ENCODE assay signal across 11 mouse cellular contexts in the genomic region with DNA sequence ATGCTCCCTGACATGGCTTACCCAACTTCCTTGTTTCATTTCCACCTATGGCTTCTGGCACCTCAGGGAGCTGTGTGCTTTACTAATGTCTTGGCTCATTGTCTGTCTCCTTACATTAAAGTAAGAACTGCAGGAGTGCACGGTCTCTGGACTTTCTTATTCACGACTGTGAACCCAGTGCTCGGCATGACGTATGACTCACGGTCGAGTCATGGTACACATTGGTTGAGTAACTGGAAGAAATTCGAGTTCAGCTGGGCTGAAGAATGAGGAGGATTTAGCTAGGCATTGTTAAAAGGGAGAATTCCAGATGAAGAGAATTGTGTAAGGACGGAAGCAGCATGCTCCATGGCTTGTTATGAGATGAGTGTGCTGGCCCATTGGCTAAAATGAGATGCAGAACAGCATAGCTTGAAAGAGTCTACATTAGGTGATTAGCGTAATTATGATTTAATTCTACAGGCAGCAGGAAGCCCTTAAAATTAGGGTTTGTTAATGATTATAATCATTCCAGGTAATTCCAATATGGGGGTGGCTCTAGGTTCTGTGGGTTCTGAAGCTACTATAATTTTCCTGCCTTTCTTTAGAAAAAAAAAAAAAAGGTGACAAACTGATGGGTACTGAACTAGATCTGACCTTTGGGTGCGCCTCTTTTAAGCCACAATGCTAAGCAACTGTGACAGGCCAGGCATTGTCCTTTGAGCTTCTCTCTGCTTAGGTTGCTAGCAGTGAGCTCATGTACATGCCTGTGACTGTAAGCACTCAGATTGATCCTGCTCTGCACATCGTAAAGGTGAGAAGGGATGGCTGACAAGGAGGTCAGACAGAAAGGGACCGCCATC.
DNase-seq lines count a peak whose midpoint lies in the region; ATAC-seq lines count a peak whose summit lies in the region.
"Had no signal": no experiment of that assay in that cellular context is flagged by ENCODE, and none has a peak within 500 bp of the region (broad histone marks: within the 10 kb centered on the region; RNA-seq: fewer than 3 reads in every experiment).

No protein-coding gene starts in this region.

- WGBS in heart, embryonic 10.5 days = 74% methylated on average over 12 of the region's 12 CpGs
- WGBS in midbrain, embryonic 13.5 days = 67% methylated on average over 12 of the region's 12 CpGs

- H3K4me1 ChIP-seq in heart, embryonic 10.5 days = peaks cover 9% of the 10 kb centered on the region
- peaks cover 15% of the 10 kb centered on the region for H3K4me1 ChIP-seq in midbrain, embryonic 13.5 days (replicated peaks)

- no peaks in the 10 kb centered on the region for H3K9me3 ChIP-seq in heart, embryonic 10.5 days
- no peaks in the 10 kb centered on the region for H3K9me3 ChIP-seq in midbrain, embryonic 13.5 days
- H3K9me3 ChIP-seq: heart, embryonic 13.5 days had no signal

- H3K4me3 ChIP-seq in heart, embryonic 10.5 days = no peak overlapping the region
- H3K4me3 ChIP-seq in midbrain, embryonic 13.5 days (replicated peaks) = no peak overlapping the region
- H3K4me3 ChIP-seq: heart, embryonic 13.5 days had no signal

- peak overlapping the region; percentile 42 for H3K27ac ChIP-seq in heart, embryonic 10.5 days
- H3K27ac ChIP-seq in midbrain, embryonic 13.5 days = peak overlapping the region; percentile 21; the same call in 1 of the 2 replicates
- H3K27ac ChIP-seq: heart, embryonic 13.5 days had no signal

- peak; percentile 28; the same call in 1 of the 2 replicates for ATAC-seq in midbrain, embryonic 13.5 days

- no peak overlapping the region for H3K9ac ChIP-seq in midbrain, embryonic 13.5 days (replicated peaks)
- H3K9ac ChIP-seq: heart, embryonic 13.5 days had no signal

- no peak overlapping the region for H3K4me2 ChIP-seq in midbrain, embryonic 13.5 days (replicated peaks)
- H3K4me2 ChIP-seq: heart, embryonic 13.5 days had no signal

- H3K27me3 ChIP-seq in heart, embryonic 10.5 days (ENCODE audit: insufficient read depth, poor library complexity, severe bottlenecking) = no peaks in the 10 kb centered on the region
- no peaks in the 10 kb centered on the region for H3K27me3 ChIP-seq in midbrain, embryonic 13.5 days
- H3K27me3 ChIP-seq: heart, embryonic 13.5 days had no signal

- H3K36me3 ChIP-seq in heart, embryonic 10.5 days = no peaks in the 10 kb centered on the region
- no peaks in the 10 kb centered on the region for H3K36me3 ChIP-seq in midbrain, embryonic 13.5 days
- H3K36me3 ChIP-seq: heart, embryonic 13.5 days had no signal

- no peak for DNase-seq in heart, embryonic 10.5 days (ENCODE audit: low spot score)
- no peak for DNase-seq in heart, adult 8-10 months (ENCODE audit: low spot score)
- peak; percentile 22 for DNase-seq in ES-CJ7 (ENCODE audit: low read depth, low spot score)
- DNase-seq in fat pad, adult 2 months (ENCODE audit: extremely low read depth, low read depth, low spot score) = peak; percentile 84
- no peak for DNase-seq in ovary, postnatal 36 days (ENCODE audit: low spot score)
- no peak for DNase-seq in cerebellum, postnatal 10 days
- DNase-seq in layer of hippocampus, postnatal 10 days (ENCODE audit: low spot score in 2 of 2) = no peak
- DNase-seq: cerebellum, adult 2 months; kidney, postnatal 4 days had no signal

Comparison
In these comparisons a context has a peak if more than half of its experiments do, and no peak if none do; other contexts are left out.
1. DNase-seq: peak in ES-CJ7 (single experiment) and fat pad, adult 2 months (single experiment); none in heart, embryonic 10.5 days (single experiment), heart, adult 8-10 months (single experiment), ovary, postnatal 36 days (single experiment), cerebellum, postnatal 10 days (0 of 2) and layer of hippocampus, postnatal 10 days (0 of 2).